Mouse (Mus musculus): ENCODE data around the gene Olfr960.

Gene Olfr960

DNA sequence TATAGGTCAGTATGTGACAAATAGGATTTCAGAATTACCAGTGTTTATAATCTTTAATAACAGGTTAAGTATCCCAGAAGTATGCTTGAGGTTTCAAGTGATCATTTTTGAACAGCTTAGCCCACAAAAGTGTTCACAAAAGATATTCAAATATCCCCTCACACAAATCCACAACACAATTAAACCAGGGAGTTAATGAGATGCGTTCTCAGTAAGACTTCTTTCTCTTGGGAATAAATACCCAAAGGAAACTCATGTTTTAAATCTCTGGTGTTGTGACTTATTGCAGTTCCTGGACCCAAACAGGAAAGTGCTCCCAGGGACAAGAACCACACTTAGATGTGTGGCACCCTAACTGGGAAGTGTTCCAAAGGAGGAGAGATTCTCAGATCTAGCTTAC, at the start of gene Olfr960:
TSS of gene Olfr960 (plus strand) at position 301 of the 400 bp plus-strand sequence.
- DNase-seq (ENCODE audit: low read depth, low spot score), result no peak

DNA sequence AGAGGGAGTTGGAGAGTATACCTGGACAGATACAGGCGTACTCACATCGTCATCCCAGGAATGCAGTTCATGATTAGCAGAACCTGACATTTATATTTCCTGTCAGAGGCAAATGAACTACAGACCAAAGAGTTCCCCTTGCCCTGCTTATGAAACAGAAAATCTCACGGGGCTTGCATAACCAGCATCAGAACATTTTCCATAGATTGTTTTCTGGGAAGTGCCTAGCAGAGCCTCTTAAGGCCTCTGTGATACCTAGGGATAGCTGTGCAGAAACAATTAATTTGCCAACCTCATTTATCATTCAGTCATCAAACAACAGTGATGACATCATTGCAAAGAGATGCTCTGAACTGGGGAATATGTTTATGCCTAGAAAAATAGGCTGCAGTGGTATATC, 45.7 kb upstream of the Olfr960 start, which contains the start of gene Olfr959:
TSS of gene Olfr959 (minus strand) at position 101 of the 400 bp plus-strand sequence.
- no peak for DNase-seq (ENCODE audit: low read depth, low spot score)

- DNase-seq (ENCODE audit: low read depth, low spot score), result no peak
Observed at GRCm38 (mm10) chr9:39577050-39577449, 44.1 kb upstream of the Olfr960 start.

- no peak for DNase-seq (ENCODE audit: low read depth, low spot score)
Observed at GRCm38 (mm10) chr9:39602536-39603332, 18.4 kb upstream of the Olfr960 start.

GRCm38 (mm10) chr9:39603333-39603845, 17.8 kb upstream of the Olfr960 start:
- no peak for DNase-seq (ENCODE audit: low read depth, low spot score)

DNA sequence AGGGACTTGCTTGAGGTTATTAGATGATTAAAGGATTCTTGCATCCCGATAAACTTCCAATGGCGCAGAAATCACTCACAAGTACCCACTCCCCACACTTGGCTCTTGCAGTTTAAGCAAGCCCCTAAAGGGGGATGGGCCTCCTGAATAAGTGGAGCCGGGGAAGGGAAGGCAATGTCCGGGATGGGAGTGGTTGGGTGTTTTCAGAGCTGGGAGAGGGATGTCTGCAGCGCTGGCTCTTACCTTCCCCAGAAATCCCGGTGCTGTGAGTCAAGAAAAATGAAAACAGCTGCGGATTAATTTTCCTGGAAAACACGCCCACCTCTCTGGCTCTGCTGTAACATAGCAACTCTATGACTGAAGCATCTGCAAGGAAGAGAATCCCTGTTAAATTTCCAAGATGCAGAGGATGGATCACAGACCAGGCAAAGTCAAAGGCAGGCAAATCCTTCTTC, 17.1 kb upstream of the Olfr960 start, which contains the start of gene AW551984:
TSS of gene AW551984 (minus strand) at position 405 of the 455 bp plus-strand sequence.
- no peak for DNase-seq (ENCODE audit: low read depth, low spot score)

- no peak for DNase-seq (ENCODE audit: low read depth, low spot score)
Observed at GRCm38 (mm10) chr9:39608497-39608896, 12.7 kb upstream of the Olfr960 start.

GRCm38 (mm10) chr9:39610355-39610754, 10.8 kb upstream of the Olfr960 start, which contains the start of gene Olfr148:
Gene Olfr148, plus strand, starts transcription at chr9:39610655.
- DNase-seq (ENCODE audit: low read depth, low spot score), result no peak

- DNase-seq (ENCODE audit: low read depth, low spot score), result peak; percentile 9
Observed at GRCm38 (mm10) chr9:39611953-39612352, 9.2 kb upstream of the Olfr960 start.

- no peak for DNase-seq (ENCODE audit: low read depth, low spot score)
Observed at GRCm38 (mm10) chr9:39623783-39624182, 2.6 kb downstream of the Olfr960 start.

GRCm38 (mm10) chr9:39624711-39625110, 3.5 kb downstream of the Olfr960 start:
- no peak for DNase-seq (ENCODE audit: low read depth, low spot score)

GRCm38 (mm10) chr9:39629069-39629468, 7.9 kb downstream of the Olfr960 start:
- DNase-seq (ENCODE audit: low read depth, low spot score), result no peak

DNA sequence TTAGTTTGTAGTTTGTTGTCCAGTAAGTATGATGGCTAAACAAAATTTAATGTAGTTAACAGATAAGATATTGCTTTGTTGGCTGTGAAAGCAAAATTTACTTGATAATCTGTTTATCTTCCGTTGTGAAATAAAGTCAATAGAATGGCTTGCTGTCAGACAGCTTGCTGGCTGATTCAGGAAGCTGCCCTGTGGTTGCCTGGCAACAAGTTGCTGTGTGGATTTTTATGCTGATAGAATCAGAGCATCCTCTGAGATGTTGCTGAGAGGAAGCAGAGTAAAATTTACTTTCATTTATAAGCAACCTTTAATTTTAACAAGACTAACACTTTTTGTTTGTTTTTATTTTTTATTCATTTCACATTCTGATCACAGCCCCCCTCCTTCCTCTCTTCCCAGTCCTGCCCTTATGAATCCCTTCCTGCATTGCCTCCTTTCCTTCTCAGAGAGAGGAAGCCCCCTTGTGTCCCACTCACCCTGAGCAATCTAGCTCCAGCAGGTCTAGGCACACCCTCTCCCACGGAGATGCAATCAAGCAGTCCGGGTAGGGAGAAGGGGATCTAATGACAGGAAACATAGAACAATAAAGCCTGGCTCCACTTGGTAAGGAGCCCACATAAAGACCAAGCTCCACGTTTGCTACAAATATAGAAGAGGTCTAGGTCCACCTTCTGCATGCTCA, 12.9 kb downstream of the Olfr960 start:
- no peak for DNase-seq (ENCODE audit: low read depth, low spot score)

DNA sequence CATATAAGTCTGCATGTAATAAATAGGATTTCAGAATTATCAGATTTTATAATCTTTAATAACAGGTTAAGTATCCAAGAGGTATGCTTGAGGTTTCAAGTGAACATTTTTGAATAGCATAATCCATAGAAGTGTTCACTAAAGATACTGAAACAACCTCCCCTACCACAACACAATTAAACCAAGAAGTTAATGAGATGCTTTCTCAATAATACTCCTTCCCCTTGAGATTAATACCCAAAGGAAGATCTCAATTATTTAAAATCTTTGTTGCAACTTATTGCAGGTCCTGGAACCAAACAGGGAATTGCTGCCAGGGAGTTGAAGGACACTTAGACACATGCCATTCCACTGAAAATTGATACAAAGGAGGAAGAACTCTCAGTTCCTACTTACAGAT, 23.6 kb downstream of the Olfr960 start, which contains the start of gene Olfr961:
TSS of gene Olfr961 (plus strand) at position 301 of the 400 bp plus-strand sequence.
- DNase-seq (ENCODE audit: low read depth, low spot score), result no peak

- DNase-seq (ENCODE audit: low read depth, low spot score), result no peak
Observed at GRCm38 (mm10) chr9:39647382-39647781, 26.2 kb downstream of the Olfr960 start.

- DNase-seq (ENCODE audit: low read depth, low spot score), result no peak
Observed at GRCm38 (mm10) chr9:39654756-39655396, 33.7 kb downstream of the Olfr960 start.

- DNase-seq (ENCODE audit: low read depth, low spot score), result no peak
Observed at GRCm38 (mm10) chr9:39666905-39667304, 45.7 kb downstream of the Olfr960 start, which contains the start of gene Olfr963. Gene Olfr963, plus strand, starts transcription at chr9:39667205.

DNA sequence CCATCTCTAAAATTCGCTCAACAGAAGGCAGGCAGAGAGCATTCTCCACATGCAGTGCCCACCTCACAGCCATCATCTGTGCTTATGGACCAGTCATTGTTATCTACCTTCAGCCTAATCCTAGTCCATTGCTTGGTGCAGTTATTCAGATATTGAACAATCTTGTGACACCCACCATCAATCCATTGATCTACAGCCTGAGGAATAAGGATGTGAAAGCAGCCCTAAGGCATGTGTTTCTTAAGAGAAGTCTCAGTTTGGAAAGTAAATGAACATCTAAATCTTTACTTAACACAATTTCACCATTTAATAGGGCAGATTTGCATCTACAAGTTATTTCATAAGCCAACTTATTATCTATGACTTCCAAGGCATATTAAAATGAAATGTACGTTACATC, 48.5 kb downstream of the Olfr960 start:
- no peak for DNase-seq (ENCODE audit: low read depth, low spot score)

Measured in retina, adult 2 months (tissue).